Mouse (Mus musculus) bone marrow, adult 2 months (tissue): ENCODE data around the gene Selenok.

Experiments used
- CTCF ChIP-seq: fragments of 200-500 bp; IDR thresholded peaks from 2 replicates; pipeline ENCODE4 v1.5.1; 2011; ENCODE audit warnings: low read length, control low read depth; ENCODE audit not compliant: control insufficient read depth, insufficient read depth
- POLR2A ChIP-seq: fragments of 200-500 bp; IDR thresholded peaks from 2 replicates; pipeline ENCODE4 v1.6.1; 2011; ENCODE audit warnings: low read depth, mild to moderate bottlenecking, control low read depth, low read length, borderline replicate concordance; ENCODE audit not compliant: control insufficient read depth

GRCm38 (mm10) chr14:29968075-29968821, at the start of gene Selenok:
- no peak for TF ChIP-seq CTCF
- peak; percentile 89 for TF ChIP-seq POLR2A
